In genomic region chr4:89274006-89274405, GRCm38 (mm10) we compare ENCODE assay signal across 37 mouse cellular contexts. TPM values are rescaled to one million over a fixed set of nuclear protein-coding genes. Genes with fewer than 3 reads are reported as not detected.
DNase-seq lines count a peak whose midpoint lies in the region; ATAC-seq lines count a peak whose summit lies in the region.
"Had no signal": no experiment of that assay in that cellular context is flagged by ENCODE, and none has a peak within 500 bp of the region (broad histone marks: within the 10 kb centered on the region; RNA-seq: fewer than 3 reads in every experiment).

No protein-coding gene starts in this region.

- H3K9ac ChIP-seq in limb, embryonic 11.5 days (ENCODE audit: low read length), result no peak overlapping the region
- H3K9ac ChIP-seq in neural tube, embryonic 11.5 days (ENCODE audit: low read length), result no peak overlapping the region
- H3K9ac ChIP-seq: kidney, embryonic 15.5 days; limb, embryonic 12.5 days had no signal

- H3K4me1 ChIP-seq in limb, embryonic 11.5 days (ENCODE audit: control insufficient read depth, insufficient read depth, low read length), result no peaks in the 10 kb centered on the region
- no peaks in the 10 kb centered on the region for H3K4me1 ChIP-seq in limb, embryonic 10.5 days
- no peaks in the 10 kb centered on the region for H3K4me1 ChIP-seq in neural tube, embryonic 11.5 days (ENCODE audit: control insufficient read depth, insufficient read depth, low read length)
- H3K4me1 ChIP-seq in megakaryocyte, embryonic 14.5 days, result peaks cover 52% of the 10 kb centered on the region
- H3K4me1 ChIP-seq: limb, embryonic 12.5 days had no signal

- peaks cover 68% of the 10 kb centered on the region for H3K27me3 ChIP-seq in limb, embryonic 11.5 days (ENCODE audit: control insufficient read depth, insufficient read depth, low read length)
- H3K27me3 ChIP-seq in limb, embryonic 10.5 days (ENCODE audit: low read depth, poor library complexity, severe bottlenecking), result peaks cover 96% of the 10 kb centered on the region
- peaks cover 87% of the 10 kb centered on the region for H3K27me3 ChIP-seq in neural tube, embryonic 11.5 days (ENCODE audit: control insufficient read depth, insufficient read depth, low read length)
- H3K27me3 ChIP-seq in megakaryocyte, embryonic 14.5 days (replicated peaks), result peaks cover 79% of the 10 kb centered on the region

- H3K36me3 ChIP-seq in limb, embryonic 11.5 days (ENCODE audit: control insufficient read depth, insufficient read depth, low read length), result no peaks in the 10 kb centered on the region
- no peaks in the 10 kb centered on the region for H3K36me3 ChIP-seq in limb, embryonic 10.5 days
- H3K36me3 ChIP-seq in neural tube, embryonic 11.5 days (ENCODE audit: control insufficient read depth, insufficient read depth, low read length), result no peaks in the 10 kb centered on the region
- peaks cover 15% of the 10 kb centered on the region for H3K36me3 ChIP-seq in megakaryocyte, embryonic 14.5 days (replicated peaks; ENCODE audit: low read length)
- H3K36me3 ChIP-seq: kidney, embryonic 15.5 days; limb, embryonic 12.5 days; midbrain, embryonic 10.5 days had no signal

- no peak for ATAC-seq in limb, embryonic 11.5 days (ENCODE audit: insufficient number of reproducible peaks, low FRiP score, low TSS enrichment, low read depth)
- ATAC-seq in neural tube, embryonic 11.5 days (ENCODE audit: insufficient read depth, low FRiP score, low TSS enrichment), result no peak
- ATAC-seq: hindbrain, embryonic 16.5 days; lung, postnatal 0 days had no signal

- no peak overlapping the region for H3K4me2 ChIP-seq in limb, embryonic 11.5 days (ENCODE audit: low read depth, severe bottlenecking)
- no peak overlapping the region for H3K4me2 ChIP-seq in neural tube, embryonic 11.5 days (ENCODE audit: low read depth)
- H3K4me2 ChIP-seq: kidney, embryonic 15.5 days; limb, embryonic 12.5 days; liver, embryonic 11.5 days had no signal

- H3K9me3 ChIP-seq in limb, embryonic 11.5 days (ENCODE audit: control insufficient read depth, low read length), result no peaks in the 10 kb centered on the region
- H3K9me3 ChIP-seq in limb, embryonic 10.5 days (replicated peaks), result no peaks in the 10 kb centered on the region
- H3K9me3 ChIP-seq in neural tube, embryonic 11.5 days (ENCODE audit: control insufficient read depth, low read length), result no peaks in the 10 kb centered on the region
- H3K9me3 ChIP-seq in megakaryocyte, embryonic 14.5 days, result 0 out of 2 replicates have a peak, but pooled peaks cover 5% of the 10 kb centered on the region
- H3K9me3 ChIP-seq: kidney, embryonic 15.5 days; limb, embryonic 12.5 days; midbrain, embryonic 10.5 days had no signal

- no peak overlapping the region for H3K27ac ChIP-seq in limb, embryonic 11.5 days (replicated peaks; ENCODE audit: low read depth, low read length)
- H3K27ac ChIP-seq in limb, embryonic 10.5 days, result no peak overlapping the region
- H3K27ac ChIP-seq in neural tube, embryonic 11.5 days (ENCODE audit: low read depth, low read length), result no peak overlapping the region
- H3K27ac ChIP-seq: kidney, embryonic 15.5 days; layer of hippocampus, adult 2 months; limb, embryonic 12.5 days; macrophage; midbrain, embryonic 10.5 days had no signal

- DNase-seq in limb, embryonic 11.5 days (ENCODE audit: low spot score), result peak; percentile 58
- no peak for DNase-seq in limb, embryonic 10.5 days (ENCODE audit: low spot score)
- DNase-seq in neural tube, embryonic 11.5 days (ENCODE audit: low spot score), result peak; percentile 44
- no peak for DNase-seq in neural tube, embryonic 10.5 days (ENCODE audit: extremely low spot score, low spot score)
- DNase-seq in R1 (ENCODE audit: low read depth, low spot score), result peak; percentile 10
- DNase-seq in layer of hippocampus, adult 8-10 months (ENCODE audit: low spot score in 2 of 2), result no peak
- DNase-seq: adrenal gland, adult 8-10 months; B cell, adult 2 months; cerebellum, adult 11 months; cerebellum, adult 9-10 months; cerebellum, postnatal 36 days; gastrocnemius, postnatal 10 days; heart, postnatal 14 days; kidney, adult 18-20 months; kidney, postnatal 25 days; layer of hippocampus, postnatal 36 days; right cerebral cortex, postnatal 14 days; thymus, postnatal 14 days had no signal

- WGBS in limb, embryonic 11.5 days, result 1% methylated on average over 14 of the region's 14 CpGs
- under 1% methylated on average over 14 of the region's 14 CpGs for WGBS in limb, embryonic 10.5 days
- WGBS in neural tube, embryonic 11.5 days, result 1% methylated on average over 14 of the region's 14 CpGs

- H3K4me3 ChIP-seq in limb, embryonic 11.5 days (ENCODE audit: low read depth, low read length), result no peak overlapping the region
- H3K4me3 ChIP-seq in limb, embryonic 10.5 days, result no peak overlapping the region
- H3K4me3 ChIP-seq in neural tube, embryonic 11.5 days (ENCODE audit: low read depth, low read length), result no peak overlapping the region
- peak overlapping the region; percentile 79 for H3K4me3 ChIP-seq in megakaryocyte, embryonic 14.5 days (replicated peaks)
- H3K4me3 ChIP-seq: erythroblast, embryonic 14.5 days; kidney, embryonic 15.5 days; layer of hippocampus, adult 2 months; limb, embryonic 12.5 days; midbrain, embryonic 10.5 days had no signal

RNA-seq across cellular contexts. Expression of gene Cdkn2a, which starts 20.4 kb away (rescaled TPM):
- polyA plus RNA-seq in limb, embryonic 11.5 days (2014; fragmentation: Nextera tagmentation; extraction: Ambion mirVana), result not detected in 2 replicates
- polyA plus RNA-seq in limb, embryonic 10.5 days (2016; fragmentation: Nextera tagmentation; extraction: Ambion mirVana), result not detected in 2 replicates
- polyA plus RNA-seq in neural tube, embryonic 11.5 days (2014; fragmentation: Nextera tagmentation; extraction: Ambion mirVana), result not detected in 2 replicates
- polyA plus RNA-seq in megakaryocyte, embryonic 14.5 days (2012; ENCODE audit: insufficient read depth, low replicate concordance), result 232 and 254 TPM in 2 replicates
- 1 to 10 TPM in 2 of 4 experiments, under 1 TPM in 1, not detected in 1; 0.62 to 1.4 (median 1.1) TPM for total RNA-seq in layer of hippocampus, adult 8-10 months (2022)
- total RNA-seq: layer of hippocampus, adult 2 months; layer of hippocampus, postnatal 36 days; monocyte, adult 5-6 weeks; neutrophil, adult 5-6 weeks had no signal
- polyA plus RNA-seq: embryonic facial prominence, embryonic 14.5 days; forebrain, embryonic 11.5 days; heart, embryonic 14.5 days; hindbrain, embryonic 11.5 days; hindbrain, embryonic 16.5 days; intestine, embryonic 14.5 days; kidney, embryonic 15.5 days; limb, embryonic 12.5 days; liver, embryonic 11.5 days; liver, embryonic 16.5 days; lung, postnatal 0 days; midbrain, embryonic 10.5 days; stomach, embryonic 14.5 days had no signal

RNA-seq across cellular contexts. Expression of gene Cdkn2b, which starts 36.8 kb away (rescaled TPM):
- 0.65 and 1.2 TPM in 2 replicates for polyA plus RNA-seq in limb, embryonic 11.5 days (2014; fragmentation: Nextera tagmentation; extraction: Ambion mirVana)
- polyA plus RNA-seq in limb, embryonic 10.5 days (2016; fragmentation: Nextera tagmentation; extraction: Ambion mirVana), result 0.18 and 0.34 TPM in 2 replicates
- polyA plus RNA-seq in neural tube, embryonic 11.5 days (2014; fragmentation: Nextera tagmentation; extraction: Ambion mirVana), result 0.46 and 0.76 TPM in 2 replicates
- polyA plus RNA-seq in megakaryocyte, embryonic 14.5 days (2012; ENCODE audit: insufficient read depth, low replicate concordance), result 24.7 and 31.6 TPM in 2 replicates
- total RNA-seq in layer of hippocampus, adult 8-10 months (2022), result 1 to 10 TPM; 1.3 to 2.1 (median 1.7) TPM
- total RNA-seq: monocyte, adult 5-6 weeks; neutrophil, adult 5-6 weeks had no signal
- polyA plus RNA-seq: erythroblast, embryonic 14.5 days had no signal

Comparison
In these comparisons a context has a peak if more than half of its experiments do, and no peak if none do; other contexts are left out.
1. DNase-seq: peak in limb, embryonic 11.5 days (single experiment), neural tube, embryonic 11.5 days (single experiment) and R1 (single experiment); none in limb, embryonic 10.5 days (single experiment), neural tube, embryonic 10.5 days (single experiment) and layer of hippocampus, adult 8-10 months (0 of 2).
2. RNA of gene Cdkn2a, which starts 20.4 kb away (polyA plus RNA-seq): 232 to 254 TPM in megakaryocyte, embryonic 14.5 days; not detected in limb, embryonic 11.5 days, not detected in limb, embryonic 10.5 days and not detected in neural tube, embryonic 11.5 days; every median in the first group is over 100 times any median in the second.
3. RNA of gene Cdkn2b, which starts 36.8 kb away (polyA plus RNA-seq): 24.7 to 31.6 TPM in megakaryocyte, embryonic 14.5 days; 0.46 to 0.76 TPM in neural tube, embryonic 11.5 days, 0.65 to 1.2 TPM in limb, embryonic 11.5 days and 0.18 to 0.34 TPM in limb, embryonic 10.5 days; every median in the first group is over 10 times any median in the second.